Comparison of ENCODE assay signal across 13 mouse cellular contexts in the genomic region with DNA sequence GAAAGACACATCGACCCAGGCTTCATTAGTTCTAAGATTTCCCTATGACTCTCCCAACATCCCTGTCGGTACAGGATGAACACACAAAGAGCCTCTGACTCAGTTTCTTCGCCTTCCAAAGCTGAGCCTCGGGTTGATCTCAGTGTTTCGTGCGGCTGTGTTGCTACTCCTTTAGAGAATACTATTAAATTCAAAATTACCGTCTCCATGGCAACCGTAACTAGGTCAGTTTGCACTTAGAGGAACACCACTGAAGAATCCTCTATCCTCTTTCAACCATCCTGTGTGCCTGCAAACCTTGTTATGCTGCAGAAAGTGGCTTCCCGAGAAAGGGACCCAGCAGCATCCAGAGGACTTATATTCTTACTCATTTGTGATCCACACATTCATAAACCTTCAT. TPM values are rescaled to one million over a fixed set of nuclear protein-coding genes. Genes with fewer than 3 reads are reported as not detected.
DNase-seq lines count a peak whose midpoint lies in the region; ATAC-seq lines count a peak whose summit lies in the region.
"Had no signal": no experiment of that assay in that cellular context is flagged by ENCODE, and none has a peak within 500 bp of the region (broad histone marks: within the 10 kb centered on the region; RNA-seq: fewer than 3 reads in every experiment).

No protein-coding gene starts in this region.

- intact Hi-C loops in left cerebral cortex, postnatal 25 days (cut with DNase I): no loop called here
- intact Hi-C loops in heart, postnatal 14 days (cut with DNase I): no loop called here

- H3K9ac ChIP-seq in kidney, embryonic 14.5 days (ENCODE audit: low read depth, low read length): no peak overlapping the region
- H3K9ac ChIP-seq: lung, embryonic 15.5 days; stomach, embryonic 15.5 days had no signal

- no peaks in the 10 kb centered on the region for H3K36me3 ChIP-seq in kidney, embryonic 14.5 days (ENCODE audit: control insufficient read depth, insufficient read depth, low read length)
- H3K36me3 ChIP-seq: lung, embryonic 15.5 days; stomach, embryonic 15.5 days had no signal

- 84% methylated on average over 9 of the region's 9 CpGs for WGBS in kidney, embryonic 14.5 days

- H3K4me1 ChIP-seq in kidney, embryonic 14.5 days (ENCODE audit: control insufficient read depth, insufficient read depth, low read length): no peaks in the 10 kb centered on the region
- H3K4me1 ChIP-seq: lung, embryonic 15.5 days; stomach, embryonic 15.5 days had no signal

- H3K27ac ChIP-seq in kidney, embryonic 14.5 days (ENCODE audit: low read depth, low read length): no peak overlapping the region
- H3K27ac ChIP-seq: lung, embryonic 15.5 days; stomach, embryonic 15.5 days had no signal

- no peak overlapping the region for H3K4me3 ChIP-seq in kidney, embryonic 14.5 days (ENCODE audit: low read length)
- H3K4me3 ChIP-seq: lung, embryonic 15.5 days; stomach, embryonic 15.5 days had no signal

- ATAC-seq in frontal cortex, adult (ENCODE audit: low TSS enrichment): peak; percentile 97
- ATAC-seq in kidney, embryonic 14.5 days (ENCODE audit: low FRiP score, low TSS enrichment): no peak

- H3K4me2 ChIP-seq in kidney, embryonic 14.5 days (replicated peaks; ENCODE audit: low read depth, low read length): no peak overlapping the region
- H3K4me2 ChIP-seq: lung, embryonic 15.5 days; stomach, embryonic 15.5 days had no signal

- no peaks in the 10 kb centered on the region for H3K9me3 ChIP-seq in kidney, embryonic 14.5 days (ENCODE audit: control insufficient read depth, low read length)
- H3K9me3 ChIP-seq: lung, embryonic 15.5 days; stomach, embryonic 15.5 days had no signal

- no peaks in the 10 kb centered on the region for H3K27me3 ChIP-seq in kidney, embryonic 14.5 days (ENCODE audit: control insufficient read depth, insufficient read depth, low read length)
- H3K27me3 ChIP-seq: lung, embryonic 15.5 days; stomach, embryonic 15.5 days had no signal

- no peak for DNase-seq in frontal cortex, postnatal 25 days (ENCODE audit: low spot score in 2 of 2)
- DNase-seq in frontal cortex, postnatal 36 days (ENCODE audit: low spot score in 2 of 2): peak; percentile 13 to 53
- peak; percentile 61 to 82 for DNase-seq in left cerebral cortex, postnatal 25 days (ENCODE audit: low spot score in 2 of 2)
- peak; percentile 6 for DNase-seq in right cerebral cortex, postnatal 14 days
- no peak for DNase-seq in ovary, postnatal 14 days (ENCODE audit: low spot score)
- no peak for DNase-seq in heart, postnatal 14 days
- DNase-seq: cerebellum, adult 11-12 months; kidney, postnatal 4 days had no signal

RNA-seq across cellular contexts. Expression of a gene that starts 9.3 kb away (rescaled TPM):
- under 1 TPM in 1 of 2 experiments, not detected in 1; 0.05 TPM for total RNA-seq in left cerebral cortex, postnatal 25 days (2021)
- total RNA-seq in heart, postnatal 14 days (2021): under 1 TPM in 1 of 2 experiments, not detected in 1; 0.26 TPM
- polyA plus RNA-seq in kidney, embryonic 14.5 days (2014; fragmentation: Nextera tagmentation; extraction: Ambion mirVana): 4.6 and 7.1 TPM in 2 replicates
- polyA plus RNA-seq: neural tube, embryonic 11.5 days had no signal

Comparison
In these comparisons a context has a peak if more than half of its experiments do, and no peak if none do; other contexts are left out.
1. DNase-seq: peak in frontal cortex, postnatal 36 days (2 of 2), left cerebral cortex, postnatal 25 days (2 of 2) and right cerebral cortex, postnatal 14 days (single experiment); none in frontal cortex, postnatal 25 days (0 of 2), ovary, postnatal 14 days (single experiment) and heart, postnatal 14 days (0 of 2).